10 mouse cellular contexts compared by ENCODE assay signal in genomic region chr13:92274274-92275198, GRCm38 (mm10). TPM values are rescaled to one million over a fixed set of nuclear protein-coding genes. Genes with fewer than 3 reads are reported as not detected.
DNase-seq lines count a peak whose midpoint lies in the region; ATAC-seq and TF ChIP-seq lines count a peak whose summit lies in the region.
"Had no signal": no experiment of that assay in that cellular context is flagged by ENCODE, and none has a peak within 500 bp of the region (broad histone marks: within the 10 kb centered on the region; RNA-seq: fewer than 3 reads in every experiment).

No protein-coding gene starts in this region.

- no peak overlapping the region for H3K9ac ChIP-seq in liver, adult 2 months (ENCODE audit: low read depth, low read length)
- H3K9ac ChIP-seq in liver, embryonic 12.5 days = no peak overlapping the region
- H3K9ac ChIP-seq in heart, adult 2 months (ENCODE audit: low read depth, low read length) = no peak overlapping the region
- no peak overlapping the region for H3K9ac ChIP-seq in kidney, embryonic 14.5 days (ENCODE audit: low read depth, low read length)
- no peak overlapping the region for H3K9ac ChIP-seq in hindbrain, embryonic 13.5 days
- H3K9ac ChIP-seq: stomach, embryonic 15.5 days had no signal

- peak; percentile 64 for DNase-seq in liver, adult 2 months (ENCODE audit: extremely low read depth, low read depth, low spot score)
- peak; percentile 69 for DNase-seq in adrenal gland, adult 2 months
- peak; percentile 67 to 73 for DNase-seq in heart, adult 2 months
- peak; percentile 85 for DNase-seq in lung, postnatal 10 days
- peak; percentile 29 to 52 for DNase-seq in spleen, postnatal 36 days (ENCODE audit: low spot score in 2 of 2)

- no peak overlapping the region for H3K27ac ChIP-seq in liver, adult 2 months (replicated peaks; ENCODE audit: insufficient read depth, low read depth, low read length)
- H3K27ac ChIP-seq in liver, embryonic 12.5 days = no peak overlapping the region
- H3K27ac ChIP-seq in heart, adult 2 months = no peak overlapping the region; the same call in 1 of the 2 replicates
- H3K27ac ChIP-seq in kidney, embryonic 14.5 days (ENCODE audit: low read depth, low read length) = no peak overlapping the region; the same call in 1 of the 2 replicates
- no peak overlapping the region for H3K27ac ChIP-seq in hindbrain, embryonic 13.5 days
- H3K27ac ChIP-seq: stomach, embryonic 15.5 days had no signal

- no peaks in the 10 kb centered on the region for H3K4me1 ChIP-seq in liver, adult 2 months (ENCODE audit: control insufficient read depth, insufficient read depth, low read length)
- H3K4me1 ChIP-seq in liver, embryonic 12.5 days = no peaks in the 10 kb centered on the region
- H3K4me1 ChIP-seq in heart, adult 2 months (ENCODE audit: control insufficient read depth, insufficient read depth, low read length) = 0 out of 2 replicates have a peak, but pooled peaks cover 1% of the 10 kb centered on the region
- no peaks in the 10 kb centered on the region for H3K4me1 ChIP-seq in kidney, embryonic 14.5 days (ENCODE audit: control insufficient read depth, insufficient read depth, low read length)
- H3K4me1 ChIP-seq in hindbrain, embryonic 13.5 days (replicated peaks) = no peaks in the 10 kb centered on the region
- H3K4me1 ChIP-seq: stomach, embryonic 15.5 days had no signal

- no peak for TF ChIP-seq EP300 in heart, adult 2 months (IDR thresholded peaks at IDR 0.05; ENCODE audit: insufficient read depth, low read depth, low read length)

- 50% methylated on average over 14 of the region's 14 CpGs for WGBS in liver, adult 2 months
- WGBS in liver, embryonic 12.5 days (ENCODE audit: insufficient replicate concordance) = 83% methylated on average over 14 of the region's 14 CpGs
- 14% methylated on average over 14 of the region's 14 CpGs for WGBS in heart, adult 2 months
- WGBS in kidney, embryonic 14.5 days = 54% methylated on average over 14 of the region's 14 CpGs
- WGBS in hindbrain, embryonic 13.5 days = 86% methylated on average over 14 of the region's 14 CpGs

- TF ChIP-seq CTCF in liver, adult 2 months (IDR thresholded peaks at IDR 0.05; ENCODE audit: low read depth, low read length) = no peak
- TF ChIP-seq CTCF in heart, adult 2 months (IDR thresholded peaks at IDR 0.05) = no peak

- no peak for TF ChIP-seq POLR2A in liver, adult 2 months (IDR thresholded peaks at IDR 0.05; ENCODE audit: extremely low read depth, insufficient read depth, low read length)
- no peak for TF ChIP-seq POLR2A in heart, adult 2 months (IDR thresholded peaks at IDR 0.05; ENCODE audit: insufficient read depth, low read depth, low read length)

- H3K36me3 ChIP-seq in liver, adult 2 months (ENCODE audit: control insufficient read depth, insufficient read depth, low read length) = no peaks in the 10 kb centered on the region
- peaks cover 20% of the 10 kb centered on the region for H3K36me3 ChIP-seq in liver, embryonic 12.5 days
- no peaks in the 10 kb centered on the region; the same call in 1 of the 2 replicates for H3K36me3 ChIP-seq in heart, adult 2 months (ENCODE audit: control insufficient read depth, insufficient read depth, low read length)
- peaks cover 5% of the 10 kb centered on the region; the same call in 1 of the 2 replicates for H3K36me3 ChIP-seq in kidney, embryonic 14.5 days (ENCODE audit: control insufficient read depth, insufficient read depth, low read length)
- H3K36me3 ChIP-seq in hindbrain, embryonic 13.5 days = no peaks in the 10 kb centered on the region
- H3K36me3 ChIP-seq: stomach, embryonic 15.5 days had no signal

- H3K9me3 ChIP-seq in liver, embryonic 12.5 days (replicated peaks) = no peaks in the 10 kb centered on the region
- H3K9me3 ChIP-seq in kidney, embryonic 14.5 days (ENCODE audit: control insufficient read depth, low read length) = no peaks in the 10 kb centered on the region
- H3K9me3 ChIP-seq in hindbrain, embryonic 13.5 days = no peaks in the 10 kb centered on the region
- H3K9me3 ChIP-seq: stomach, embryonic 15.5 days had no signal

- no peaks in the 10 kb centered on the region for H3K27me3 ChIP-seq in liver, adult 2 months (ENCODE audit: control insufficient read depth, insufficient read depth, low read length)
- H3K27me3 ChIP-seq in liver, embryonic 12.5 days (replicated peaks) = no peaks in the 10 kb centered on the region
- no peaks in the 10 kb centered on the region for H3K27me3 ChIP-seq in heart, adult 2 months (ENCODE audit: control insufficient read depth, insufficient read depth, low read length)
- H3K27me3 ChIP-seq in kidney, embryonic 14.5 days (ENCODE audit: control insufficient read depth, insufficient read depth, low read length) = no peaks in the 10 kb centered on the region
- H3K27me3 ChIP-seq in hindbrain, embryonic 13.5 days = no peaks in the 10 kb centered on the region
- H3K27me3 ChIP-seq: stomach, embryonic 15.5 days had no signal

- intact Hi-C loops in heart, adult 2 months (cut with DNase I) = no loop called here

- H3K4me3 ChIP-seq in liver, adult 2 months (ENCODE audit: insufficient read depth, low read depth, low read length) = no peak overlapping the region
- no peak overlapping the region for H3K4me3 ChIP-seq in liver, embryonic 12.5 days
- H3K4me3 ChIP-seq in heart, adult 2 months = no peak overlapping the region
- H3K4me3 ChIP-seq in kidney, embryonic 14.5 days (ENCODE audit: low read length) = no peak overlapping the region
- H3K4me3 ChIP-seq in hindbrain, embryonic 13.5 days = no peak overlapping the region
- H3K4me3 ChIP-seq: stomach, embryonic 15.5 days had no signal

- H3K4me2 ChIP-seq in liver, embryonic 12.5 days = no peak overlapping the region
- no peak overlapping the region for H3K4me2 ChIP-seq in kidney, embryonic 14.5 days (replicated peaks; ENCODE audit: low read depth, low read length)
- no peak overlapping the region for H3K4me2 ChIP-seq in hindbrain, embryonic 13.5 days
- H3K4me2 ChIP-seq: stomach, embryonic 15.5 days had no signal

- no peaks in the 10 kb centered on the region for H3K79me2 ChIP-seq in liver, adult 2 months (ENCODE audit: control insufficient read depth, insufficient read depth, low read length)
- no peaks in the 10 kb centered on the region for H3K79me2 ChIP-seq in heart, adult 2 months (replicated peaks; ENCODE audit: control insufficient read depth, insufficient read depth, low read length)

- no peak for ATAC-seq in liver, embryonic 12.5 days
- ATAC-seq in kidney, embryonic 14.5 days (ENCODE audit: low FRiP score, low TSS enrichment) = peak; percentile 46; the same call in 1 of the 2 replicates
- no peak for ATAC-seq in hindbrain, embryonic 13.5 days (ENCODE audit: low FRiP score)

RNA-seq across cellular contexts. Expression of gene Gm20379, which starts 31.2 kb away (rescaled TPM):
- not detected in 2 replicates for total RNA-seq in liver, adult 2 months (2014; rRNA removed)
- polyA plus RNA-seq in liver, adult 2 months (2012; rRNA removed) = not detected in 2 replicates
- 0.50 and 0.61 TPM in 2 replicates for polyA plus RNA-seq in liver, embryonic 12.5 days (2016; fragmentation: Nextera tagmentation; extraction: Ambion mirVana)
- not detected for total RNA-seq in adrenal gland, adult 2 months (2021)
- not detected in 2 replicates for polyA plus RNA-seq in adrenal gland, adult 2 months (2012; rRNA removed)
- not detected for total RNA-seq in heart, adult 2 months (2021)
- not detected in 2 replicates for polyA plus RNA-seq in heart, adult 2 months (2012; rRNA removed)
- polyA plus RNA-seq in kidney, embryonic 14.5 days (2014; fragmentation: Nextera tagmentation; extraction: Ambion mirVana) = 1.4 and 2.1 TPM in 2 replicates
- polyA plus RNA-seq in hindbrain, embryonic 13.5 days (2015; fragmentation: Nextera tagmentation; extraction: Ambion mirVana) = 0.96 and 1.2 TPM in 2 replicates
- total RNA-seq: left cerebral cortex, adult 8-10 months had no signal
